Mouse (Mus musculus): ENCODE measurements around the gene Tmem205.

The Tmem205 gene

GRCm38 (mm10) chr9:21943046-21943445, 15.7 kb upstream of the Tmem205 start:
- DNase-seq, result no peak

GRCm38 (mm10) chr9:21938234-21938855, 11.0 kb upstream of the Tmem205 start:
- DNase-seq, result no peak

- DNase-seq, result no peak
Observed at GRCm38 (mm10) chr9:21937711-21938175, 10.4 kb upstream of the Tmem205 start.

GRCm38 (mm10) chr9:21936692-21937570, 9.6 kb upstream of the Tmem205 start, which contains the start of gene Plppr2:
Gene Plppr2, plus strand, starts transcription at chr9:21937033.
- DNase-seq, result peak; percentile 98

DNA sequence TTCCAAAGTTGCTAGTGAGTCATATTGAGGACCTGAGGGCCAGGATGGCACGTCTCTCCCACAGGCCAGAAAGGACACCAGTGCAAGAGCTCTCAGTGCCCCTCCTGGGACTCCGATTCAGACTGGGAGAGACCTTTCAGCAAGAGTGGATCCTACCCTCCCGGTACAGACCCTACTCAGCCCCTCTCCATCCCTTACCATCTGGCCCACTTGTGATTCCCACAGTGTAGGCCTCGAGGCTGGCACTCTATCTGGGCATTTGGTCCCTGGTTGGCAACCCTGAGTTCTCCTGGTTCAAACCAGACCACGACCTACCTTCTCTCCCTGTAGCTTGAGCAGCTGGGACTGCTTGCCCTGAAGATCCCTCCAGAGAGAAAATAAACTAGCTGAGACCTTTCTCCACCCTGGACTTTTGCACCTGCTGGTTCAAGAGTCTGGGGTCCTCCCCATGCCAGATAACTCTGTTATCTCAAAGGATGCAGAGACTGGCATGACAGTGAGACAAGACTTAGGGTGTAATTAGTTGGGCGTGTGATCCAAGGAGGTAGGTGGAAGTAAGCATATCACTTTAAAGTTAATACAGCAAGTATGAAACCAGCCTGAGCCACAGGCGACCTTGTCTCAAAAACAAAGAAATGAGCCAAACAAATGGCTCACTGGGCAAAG, 8.2 kb upstream of the Tmem205 start:
- DNase-seq, result no peak

GRCm38 (mm10) chr9:21934021-21934420, 6.7 kb upstream of the Tmem205 start:
- no peak for DNase-seq

GRCm38 (mm10) chr9:21932445-21933137, 5.2 kb upstream of the Tmem205 start:
- no peak for DNase-seq

DNA sequence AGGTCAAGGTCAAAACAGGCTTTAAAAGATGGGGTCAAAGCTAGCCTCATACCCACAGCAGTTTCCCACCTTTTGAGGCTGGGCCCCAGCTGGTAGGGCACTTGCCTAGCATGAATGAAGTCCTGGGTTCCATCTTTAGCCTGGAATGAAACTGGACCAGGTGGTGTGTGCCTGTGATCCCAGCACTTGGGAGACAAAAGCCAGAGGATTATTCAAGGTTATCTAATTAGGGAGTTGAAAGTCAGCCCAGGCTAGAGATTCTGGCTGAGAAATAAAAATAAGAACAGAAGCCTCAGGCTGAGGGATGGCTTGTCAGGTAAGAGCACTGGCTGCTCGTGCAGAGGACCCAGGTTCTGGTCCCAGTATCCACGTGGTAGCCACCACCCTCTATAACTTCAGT, 4.7 kb upstream of the Tmem205 start:
- no peak for DNase-seq

- DNase-seq, result no peak
Observed at GRCm38 (mm10) chr9:21929208-21929607, 1.9 kb upstream of the Tmem205 start.

GRCm38 (mm10) chr9:21926784-21927183, 572 bp downstream of the Tmem205 start:
- DNase-seq, result no peak

GRCm38 (mm10) chr9:21926155-21926554, 1.2 kb downstream of the Tmem205 start:
- no peak for DNase-seq

GRCm38 (mm10) chr9:21925506-21925905, 1.9 kb downstream of the Tmem205 start:
- no peak for DNase-seq

DNA sequence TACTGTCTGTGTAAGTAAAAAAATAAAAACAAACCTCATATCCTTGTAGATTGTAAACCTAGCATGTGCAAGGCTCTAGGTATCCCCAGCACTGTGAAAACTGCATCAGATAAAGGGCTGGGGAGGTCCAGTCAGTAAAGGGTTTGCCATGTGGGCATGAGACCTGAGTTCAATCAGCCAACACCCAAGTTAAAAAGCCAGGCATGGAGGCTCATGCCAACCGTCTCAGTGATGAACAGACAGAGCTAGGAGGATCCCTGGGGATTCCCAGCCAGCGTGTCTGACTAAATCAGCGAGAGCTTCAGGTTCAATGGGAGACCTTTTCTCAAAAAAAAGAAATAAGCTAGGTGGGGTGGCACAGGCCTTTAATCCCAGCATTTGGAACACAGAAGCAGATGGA, 2.3 kb downstream of the Tmem205 start:
- no peak for DNase-seq

DNA sequence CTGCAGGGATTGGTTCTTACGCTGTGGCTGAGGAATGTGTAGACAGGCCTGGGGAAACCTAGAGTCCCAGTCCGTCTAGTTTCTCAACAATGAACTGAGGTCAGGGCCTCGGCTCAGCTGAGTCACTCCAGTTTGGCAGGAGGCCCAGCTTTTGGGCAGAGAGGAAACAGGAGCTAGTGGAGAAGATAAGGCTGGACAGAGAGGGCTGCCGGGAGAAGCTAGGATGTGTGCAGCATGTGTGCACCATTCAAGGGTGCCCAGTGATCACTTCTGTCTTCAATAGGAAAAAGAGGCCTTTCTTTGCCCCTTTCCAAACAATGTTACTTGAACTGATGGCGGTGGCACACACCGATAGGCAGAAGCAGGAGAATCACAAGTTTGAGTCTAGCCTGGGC, 3.3 kb downstream of the Tmem205 start:
- no peak for DNase-seq

GRCm38 (mm10) chr9:21923490-21924098, 3.8 kb downstream of the Tmem205 start:
- no peak for DNase-seq

DNA sequence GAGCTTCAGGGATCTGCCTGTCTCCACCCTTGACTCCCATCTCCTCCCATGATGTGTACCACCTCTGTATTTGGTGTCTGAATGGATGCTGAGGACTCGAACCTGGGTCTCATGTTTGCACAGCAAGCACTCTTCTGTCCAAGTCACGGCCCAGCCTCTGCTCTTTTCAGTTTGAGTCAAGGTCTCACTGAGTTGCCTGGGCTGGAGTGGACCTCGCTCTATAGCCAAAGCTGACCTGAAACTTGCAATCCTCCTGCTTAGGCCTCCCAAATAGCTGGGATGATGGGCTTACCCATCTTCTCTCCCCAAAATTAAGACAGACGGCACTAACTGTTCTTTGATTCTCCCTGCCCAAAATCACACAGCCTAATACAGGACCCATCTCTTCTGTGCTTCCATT, 4.3 kb downstream of the Tmem205 start:
- no peak for DNase-seq

DNA sequence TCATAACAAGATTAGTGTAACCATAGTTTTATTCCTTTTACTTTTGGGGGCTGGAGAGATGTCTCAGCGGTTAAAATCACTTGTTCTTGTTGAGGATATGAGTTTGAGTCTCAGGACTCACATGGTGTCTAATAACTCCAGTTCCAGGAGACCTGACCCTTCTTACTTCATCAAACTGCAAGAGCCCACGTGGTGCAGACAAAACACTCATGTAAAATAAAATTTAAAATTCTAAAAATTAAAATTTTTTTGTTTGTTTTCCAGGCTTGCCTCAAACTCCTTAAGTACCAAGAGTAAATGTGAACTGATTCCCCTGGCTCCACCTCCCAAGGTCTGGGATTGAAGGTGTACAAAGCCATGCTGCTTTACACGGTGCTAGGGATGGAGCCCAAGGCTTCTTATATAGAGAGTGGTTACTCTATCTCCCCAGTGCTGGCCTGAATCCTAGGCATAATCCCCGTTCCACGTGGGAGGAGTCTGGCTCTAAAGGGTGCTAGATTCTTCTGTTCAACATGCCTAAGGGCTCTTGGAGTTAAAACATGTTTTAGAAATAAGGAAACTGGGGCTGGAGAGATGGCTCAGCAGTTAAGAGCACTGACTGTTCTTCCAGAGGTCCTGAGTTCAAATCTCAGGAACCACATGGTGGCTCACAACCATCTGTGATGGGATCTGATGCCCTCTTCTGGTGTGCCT, 8.5 kb downstream of the Tmem205 start:
- DNase-seq, result no peak

DNA sequence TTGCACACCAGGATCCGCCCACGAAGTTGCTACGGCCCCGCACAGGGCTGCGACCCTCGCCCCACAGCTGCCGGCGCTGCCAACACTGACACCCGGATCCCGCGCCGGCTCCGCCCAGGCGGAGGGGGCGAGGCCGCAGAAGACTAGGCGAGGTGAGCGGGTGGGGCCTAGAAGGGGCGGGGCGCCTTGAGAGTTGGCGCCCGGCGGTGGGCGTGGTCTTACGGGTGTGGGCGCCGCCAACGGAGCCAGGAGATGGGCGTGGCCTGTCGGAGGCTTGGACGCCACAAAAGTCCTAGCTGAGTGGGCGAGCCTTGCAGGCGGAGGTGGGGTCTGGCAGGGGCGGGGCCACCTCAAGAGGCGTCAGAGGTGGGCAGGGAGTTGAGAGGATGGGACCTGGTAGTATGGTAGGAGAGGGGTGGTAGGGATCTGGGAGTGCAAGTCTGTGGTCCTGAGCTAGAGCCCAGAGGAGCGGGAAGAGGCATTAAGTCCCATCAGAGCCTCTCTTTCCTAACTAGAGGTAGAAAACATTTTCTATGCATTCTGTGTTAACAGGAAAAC, 9.2 kb downstream of the Tmem205 start, which contains the start of gene Rab3d:
Gene Rab3d (minus strand): TSS at position 158 of the 558 bp plus-strand sequence.
- DNase-seq, result peak; percentile 89

- peak; percentile 73 for DNase-seq
Observed at GRCm38 (mm10) chr9:21917493-21918034, 9.8 kb downstream of the Tmem205 start.

DNA sequence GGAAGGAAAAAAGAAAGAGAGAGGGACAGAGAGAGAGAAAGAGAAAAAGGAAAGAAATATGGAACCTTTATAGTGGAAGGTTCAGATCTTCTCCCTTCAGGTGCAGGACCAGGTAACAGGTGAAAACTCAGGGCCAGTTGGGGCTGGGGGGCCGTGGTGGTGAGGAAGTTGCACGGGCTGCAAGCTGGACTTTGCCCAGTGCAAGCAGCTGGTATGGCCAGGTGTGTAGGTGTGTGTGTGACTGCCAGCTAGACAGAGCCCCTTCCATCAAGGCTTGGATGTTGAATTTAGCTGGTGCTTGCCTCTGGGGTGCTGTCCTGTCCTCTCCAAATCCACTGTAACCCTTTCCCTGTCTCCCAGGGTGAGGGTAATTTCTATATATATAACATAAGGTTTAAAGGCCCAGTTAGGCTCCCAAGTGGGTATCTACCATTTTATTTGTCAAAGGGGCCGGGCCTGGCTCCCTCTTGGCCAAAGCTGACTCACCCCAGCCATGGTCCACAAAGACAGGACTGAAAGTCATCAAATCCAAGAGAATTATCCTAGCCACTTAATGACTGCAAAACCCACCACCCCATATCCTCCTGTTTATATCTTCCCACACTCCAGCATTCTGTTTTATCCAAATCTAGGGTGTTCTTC, 10.4 kb downstream of the Tmem205 start:
- DNase-seq, result no peak
